Mouse (Mus musculus) cerebellum, adult 9-10 months (tissue): ENCODE data around the gene Reg3d.
"Not testable (repeated sequence)": the region's sequence is repeated elsewhere in the genome, so short reads cannot be mapped to it uniquely, and the experiment has no call there.

ENCODE experiments used
- DNase-seq: peaks from one replicate; pipeline ENCODE4 v3.0.0; 2022

The Reg3d gene

GRCm38 (mm10) chr6:78378765-78379164 is at the start of gene Reg3d:
Gene Reg3d (minus strand): TSS chr6:78378865.
- DNase-seq: no peak

GRCm38 (mm10) chr6:78425497-78425896 is 46.8 kb upstream of the Reg3d start:
- DNase-seq: no peak

- DNase-seq: not testable (repeated sequence)
These were observed 43.7 kb upstream of the Reg3d start, which contains the start of gene Reg1 for GRCm38 (mm10) chr6:78422411-78422810. Gene Reg1 (plus strand): TSS chr6:78422711.

GRCm38 (mm10) chr6:78395323-78395722 is 16.7 kb upstream of the Reg3d start, which contains the start of gene Reg2:
Gene Reg2 (plus strand): TSS chr6:78395623.
- DNase-seq: not testable (repeated sequence)

GRCm38 (mm10) chr6:78385609-78386008 is 6.9 kb upstream of the Reg3d start:
- no peak for DNase-seq

- no peak for DNase-seq
These were observed 1.7 kb upstream of the Reg3d start, which contains the start of gene Reg3a for GRCm38 (mm10) chr6:78380409-78380808. Gene Reg3a (plus strand): TSS chr6:78380709.

GRCm38 (mm10) chr6:78370357-78370756 is 8.3 kb downstream of the Reg3d start, which contains the start of gene Reg3b:
Gene Reg3b (plus strand): TSS chr6:78370657.
- DNase-seq: no peak

- no peak for DNase-seq
These were observed 16.6 kb downstream of the Reg3d start for GRCm38 (mm10) chr6:78361971-78362563.

GRCm38 (mm10) chr6:78341689-78342088 is 37.0 kb downstream of the Reg3d start:
- DNase-seq: no peak

GRCm38 (mm10) chr6:78340296-78340695 is 38.4 kb downstream of the Reg3d start:
- DNase-seq: no peak

- DNase-seq: no peak
These were observed 46.6 kb downstream of the Reg3d start for GRCm38 (mm10) chr6:78331919-78332569.

GRCm38 (mm10) chr6:78329166-78329565 is 49.5 kb downstream of the Reg3d start:
- DNase-seq: no peak

- DNase-seq: no peak
These were observed 50.9 kb downstream of the Reg3d start for GRCm38 (mm10) chr6:78327798-78328197.
